Mouse (Mus musculus): ENCODE data around the gene P2rx7. TPM values are rescaled to one million over a fixed set of nuclear protein-coding genes. Genes with fewer than 3 reads are reported as not detected.

The P2rx7 gene
- polyA plus RNA-seq, 1 experiment: 2.5 TPM

DNA sequence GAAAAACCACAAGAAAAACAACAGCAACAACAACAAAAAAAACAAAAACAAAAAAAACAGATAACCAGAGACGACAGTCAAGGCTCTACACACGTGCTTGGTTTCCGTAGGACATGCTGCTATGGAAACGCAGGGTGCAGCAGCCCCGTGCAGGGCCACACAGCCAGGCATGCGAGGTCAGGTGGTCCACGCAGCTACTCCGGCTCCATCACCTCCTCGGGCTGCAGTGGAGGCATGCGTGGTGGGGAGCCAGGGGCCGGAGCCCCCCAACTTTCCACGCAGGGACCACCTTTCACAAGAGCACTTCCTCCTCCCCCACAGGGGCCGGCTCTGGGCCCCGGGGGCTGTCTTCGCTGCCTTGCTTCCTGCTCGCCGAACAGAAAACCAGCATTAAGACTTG lies 90.2 kb downstream of the P2rx7 start:
- H3K36me3 ChIP-seq (replicated peaks; ENCODE audit: low read length): peaks cover 70% of the 10 kb centered on the region

DNA sequence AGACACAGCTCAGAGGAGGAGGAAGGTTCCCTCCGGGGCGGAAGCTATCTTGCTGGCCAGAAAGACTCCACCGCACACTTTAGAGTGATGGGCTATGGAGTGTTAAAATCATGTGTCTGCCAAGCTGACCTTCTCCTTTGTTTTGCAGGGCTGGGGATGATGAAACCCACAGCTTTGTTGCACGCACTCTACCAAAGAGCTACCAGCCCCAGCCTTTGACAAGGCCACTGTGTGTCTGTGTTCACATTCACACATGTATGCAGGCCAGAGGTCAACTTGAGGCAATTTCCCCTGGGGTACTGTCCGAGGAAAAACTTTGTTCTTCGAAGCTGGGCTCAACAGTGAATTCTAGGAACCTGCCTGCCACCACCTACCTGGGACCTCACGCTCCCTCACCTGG lies 92.1 kb downstream of the P2rx7 start:
- TF ChIP-seq FLI1 (IDR thresholded peaks at IDR 0.05; ENCODE audit: low read length) (no peak), GATA1 (IDR thresholded peaks at IDR 0.05; ENCODE audit: borderline replicate concordance, low read length) (no peak)
- peaks cover 71% of the 10 kb centered on the region for H3K36me3 ChIP-seq (replicated peaks; ENCODE audit: low read length)
- H3K4me1 ChIP-seq: peaks cover 38% of the 10 kb centered on the region
- H3K27me3 ChIP-seq (replicated peaks): no peaks in the 10 kb centered on the region
- no peaks in the 10 kb centered on the region for H3K9me3 ChIP-seq
- no peak overlapping the region for H3K4me3 ChIP-seq (replicated peaks)

More for the DNA sequence above, 90.2 kb downstream of the P2rx7 start:
- H3K27me3 ChIP-seq (replicated peaks): no peaks in the 10 kb centered on the region
- H3K4me3 ChIP-seq (replicated peaks): no peak overlapping the region
- no peaks in the 10 kb centered on the region for H3K9me3 ChIP-seq
- TF ChIP-seq FLI1 (IDR thresholded peaks at IDR 0.05; ENCODE audit: low read length) (no peak), GATA1 (IDR thresholded peaks at IDR 0.05; ENCODE audit: borderline replicate concordance, low read length) (no peak)
- peaks cover 38% of the 10 kb centered on the region for H3K4me1 ChIP-seq

DNA sequence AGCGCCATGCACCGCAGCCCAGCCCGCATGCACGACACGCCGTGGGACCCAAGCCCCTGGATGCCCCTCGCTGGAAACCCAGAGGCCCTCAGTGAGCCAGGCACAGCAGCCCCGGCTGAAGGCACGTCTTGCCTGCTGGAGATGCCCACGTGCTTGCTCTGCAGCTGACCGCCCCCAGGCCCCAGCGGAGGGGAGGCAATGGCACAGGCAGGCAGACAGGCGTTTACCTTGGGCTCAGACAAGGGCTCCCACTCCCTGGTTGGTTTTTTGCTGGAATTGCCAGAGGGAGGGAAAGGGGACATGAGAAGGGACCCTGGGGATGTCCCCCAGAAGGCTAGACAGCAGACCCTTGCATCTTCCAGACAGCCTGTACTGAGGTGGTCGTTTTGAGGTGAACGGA lies 93.0 kb downstream of the P2rx7 start:
- no peak for TF ChIP-seq GATA1 (IDR thresholded peaks at IDR 0.05; ENCODE audit: borderline replicate concordance, low read length)
- no peak for TF ChIP-seq FLI1 (IDR thresholded peaks at IDR 0.05; ENCODE audit: low read length)

More for the DNA sequence above, 93.0 kb downstream of the P2rx7 start:
- no peaks in the 10 kb centered on the region for H3K27me3 ChIP-seq (replicated peaks)
- no peak overlapping the region for H3K4me3 ChIP-seq (replicated peaks)
- H3K9me3 ChIP-seq: no peaks in the 10 kb centered on the region
- H3K36me3 ChIP-seq (replicated peaks; ENCODE audit: low read length): peaks cover 78% of the 10 kb centered on the region
- peaks cover 32% of the 10 kb centered on the region for H3K4me1 ChIP-seq

Other genes with a start within 250 kb of the P2rx7 start
- 2.8 and 10.1 TPM in 2 replicates for gene Anapc7, start 222.2 kb upstream of the P2rx7 start, polyA plus RNA-seq (2012; ENCODE audit: insufficient read depth, low replicate concordance)
- gene Atp2a2, start 141.7 kb upstream of the P2rx7 start, polyA plus RNA-seq (2012; ENCODE audit: insufficient read depth, low replicate concordance): 17.2 and 27.1 TPM in 2 replicates
- not detected in 2 replicates for gene Ift81, start 29.4 kb upstream of the P2rx7 start, polyA plus RNA-seq (2012; ENCODE audit: insufficient read depth, low replicate concordance)
- 13.7 TPM in 1 of 2 replicates, not detected in the other for gene P2rx4, start 63.6 kb downstream of the P2rx7 start, polyA plus RNA-seq (2012; ENCODE audit: insufficient read depth, low replicate concordance)
- gene Camkk2, start 135.5 kb downstream of the P2rx7 start, polyA plus RNA-seq (2012; ENCODE audit: insufficient read depth, low replicate concordance): 17.9 and 22.8 TPM in 2 replicates
- gene Anapc5, start 177.4 kb downstream of the P2rx7 start, polyA plus RNA-seq (2012; ENCODE audit: insufficient read depth, low replicate concordance): 41.2 and 69.4 TPM in 2 replicates
- gene Rnf34, start 206.1 kb downstream of the P2rx7 start, polyA plus RNA-seq (2012; ENCODE audit: insufficient read depth, low replicate concordance): 8.3 TPM in 1 of 2 replicates, not detected in the other

All from megakaryocyte, embryonic 14.5 days (primary cell).